Mouse (Mus musculus): ENCODE measurements around the gene Acss3. TPM values are rescaled to one million over a fixed set of nuclear protein-coding genes. Genes with fewer than 3 reads are reported as not detected.
A peak's percentile ranks its signal among the peaks of the same experiment; 100 is the strongest.

The Acss3 gene
- total and polyA plus RNA-seq, 2 experiments = 10.0 to 87.9 TPM

DNA sequence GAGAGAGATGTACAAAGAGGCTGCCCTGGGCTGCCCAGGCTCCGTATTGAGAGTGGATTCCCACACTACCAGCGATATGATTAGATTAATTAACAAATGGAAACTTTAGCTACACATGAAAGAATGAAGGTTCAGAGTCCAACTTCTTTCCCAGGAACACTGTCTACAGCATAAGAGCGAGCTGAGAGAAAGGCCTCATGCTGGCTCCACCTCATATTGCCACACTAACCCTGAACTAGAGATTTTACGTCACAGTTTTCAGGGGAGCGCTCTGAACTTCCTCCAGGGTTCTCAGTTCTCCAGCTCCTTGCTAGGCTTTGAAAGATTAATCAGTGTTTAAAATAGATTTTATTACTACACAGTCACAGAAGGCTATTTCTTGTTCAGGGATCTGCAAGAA is 182.1 kb downstream of the Acss3 start:
- no peak for TF ChIP-seq CTCF (IDR thresholded peaks at IDR 0.05; ENCODE audit: low read depth, low read length)
- no peak for TF ChIP-seq POLR2A (IDR thresholded peaks at IDR 0.05; ENCODE audit: extremely low read depth, insufficient read depth, low read length)
- 38% methylated on average over 5 of the region's 5 CpGs for WGBS
- peak; percentile 87 for DNase-seq (ENCODE audit: extremely low read depth, low read depth, low spot score)
- Histone ChIP-seq H3K36me3 (ENCODE audit: control insufficient read depth, insufficient read depth, low read length) (no peaks in the 10 kb centered on the region), H3K4me3 (ENCODE audit: insufficient read depth, low read depth, low read length) (no peak overlapping the region), H3K79me2 (ENCODE audit: control insufficient read depth, insufficient read depth, low read length) (no peaks in the 10 kb centered on the region), H3K9ac (ENCODE audit: low read depth, low read length) (no peak overlapping the region), H3K27ac (replicated peaks; ENCODE audit: insufficient read depth, low read depth, low read length) (no peak overlapping the region), H3K4me1 (ENCODE audit: control insufficient read depth, insufficient read depth, low read length) (peaks cover 5% of the 10 kb centered on the region), H3K27me3 (ENCODE audit: control insufficient read depth, insufficient read depth, low read length) (no peaks in the 10 kb centered on the region)

- WGBS = 55% methylated on average over 1 of the region's 1 CpGs
- H3K9ac ChIP-seq (ENCODE audit: low read depth, low read length) = no peak overlapping the region
- H3K27ac ChIP-seq (replicated peaks; ENCODE audit: insufficient read depth, low read depth, low read length) = no peak overlapping the region
- TF ChIP-seq POLR2A (IDR thresholded peaks at IDR 0.05; ENCODE audit: extremely low read depth, insufficient read depth, low read length) = no peak
- no peak for TF ChIP-seq CTCF (IDR thresholded peaks at IDR 0.05; ENCODE audit: low read depth, low read length)
- H3K36me3 ChIP-seq (ENCODE audit: control insufficient read depth, insufficient read depth, low read length) = no peaks in the 10 kb centered on the region
- no peak overlapping the region for H3K4me3 ChIP-seq (ENCODE audit: insufficient read depth, low read depth, low read length)
- peaks cover 5% of the 10 kb centered on the region for H3K4me1 ChIP-seq (ENCODE audit: control insufficient read depth, insufficient read depth, low read length)
- peak; percentile 71 for DNase-seq (ENCODE audit: extremely low read depth, low read depth, low spot score)
- H3K27me3 ChIP-seq (ENCODE audit: control insufficient read depth, insufficient read depth, low read length) = no peaks in the 10 kb centered on the region
- no peaks in the 10 kb centered on the region for H3K79me2 ChIP-seq (ENCODE audit: control insufficient read depth, insufficient read depth, low read length)
Measured at GRCm38 (mm10) chr10:106939441-106939840, 184.0 kb downstream of the Acss3 start.

DNA sequence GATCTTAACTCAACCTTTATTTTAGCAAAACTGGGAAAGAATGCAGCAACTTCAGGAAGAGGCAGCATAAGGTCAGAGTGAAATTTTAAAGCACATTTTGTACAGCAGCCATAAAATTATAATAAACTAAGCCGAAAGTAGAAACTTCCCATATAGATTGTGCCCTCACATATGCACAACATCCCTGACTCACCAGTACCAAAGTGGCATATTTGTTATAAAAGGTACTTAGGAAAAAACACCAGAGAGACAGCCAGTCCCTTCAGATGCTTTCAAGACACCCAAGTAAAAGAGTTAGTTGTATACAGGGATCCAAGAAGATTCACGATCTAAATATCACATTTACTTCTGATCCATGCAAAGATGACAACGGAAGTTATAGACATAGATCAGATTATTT is 184.6 kb downstream of the Acss3 start:
- 88% methylated on average over 3 of the region's 3 CpGs for WGBS
- DNase-seq (ENCODE audit: extremely low read depth, low read depth, low spot score) = no peak
- Histone ChIP-seq H3K4me3 (ENCODE audit: insufficient read depth, low read depth, low read length) (no peak overlapping the region), H3K27me3 (ENCODE audit: control insufficient read depth, insufficient read depth, low read length) (no peaks in the 10 kb centered on the region), H3K36me3 (ENCODE audit: control insufficient read depth, insufficient read depth, low read length) (no peaks in the 10 kb centered on the region), H3K27ac (replicated peaks; ENCODE audit: insufficient read depth, low read depth, low read length) (no peak overlapping the region), H3K4me1 (ENCODE audit: control insufficient read depth, insufficient read depth, low read length) (peaks cover 5% of the 10 kb centered on the region), H3K9ac (ENCODE audit: low read depth, low read length) (no peak overlapping the region), H3K79me2 (ENCODE audit: control insufficient read depth, insufficient read depth, low read length) (no peaks in the 10 kb centered on the region)
- TF ChIP-seq CTCF (IDR thresholded peaks at IDR 0.05; ENCODE audit: low read depth, low read length) = no peak

DNA sequence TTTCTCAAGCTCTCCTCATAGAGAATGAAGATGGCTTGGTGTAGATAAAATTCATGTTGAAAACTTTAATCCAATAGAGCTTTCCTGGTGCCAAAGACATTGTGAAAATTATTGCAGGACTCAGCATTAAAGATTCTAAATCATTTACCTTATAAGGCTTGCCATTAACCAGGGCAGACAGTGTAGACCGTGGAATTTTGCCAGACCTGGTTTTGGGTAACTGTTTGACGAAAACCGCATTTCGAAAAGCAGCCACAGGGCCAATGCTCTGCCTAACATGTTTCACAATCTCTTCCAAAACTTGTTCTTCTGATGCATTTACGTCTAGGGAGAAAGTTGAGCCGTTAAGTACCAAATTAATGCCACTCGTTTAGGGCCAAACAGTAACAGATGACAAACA is 186.5 kb downstream of the Acss3 start:
- Histone ChIP-seq H3K9ac (ENCODE audit: low read depth, low read length) (no peak overlapping the region), H3K36me3 (ENCODE audit: control insufficient read depth, insufficient read depth, low read length) (no peaks in the 10 kb centered on the region), H3K4me1 (ENCODE audit: control insufficient read depth, insufficient read depth, low read length) (peaks cover 6% of the 10 kb centered on the region), H3K4me3 (ENCODE audit: insufficient read depth, low read depth, low read length) (no peak overlapping the region), H3K79me2 (ENCODE audit: control insufficient read depth, insufficient read depth, low read length) (no peaks in the 10 kb centered on the region), H3K27ac (replicated peaks; ENCODE audit: insufficient read depth, low read depth, low read length) (no peak overlapping the region), H3K27me3 (ENCODE audit: control insufficient read depth, insufficient read depth, low read length) (no peaks in the 10 kb centered on the region)
- TF ChIP-seq POLR2A (IDR thresholded peaks at IDR 0.05; ENCODE audit: extremely low read depth, insufficient read depth, low read length) = no peak
- TF ChIP-seq CTCF (IDR thresholded peaks at IDR 0.05; ENCODE audit: low read depth, low read length) = no peak
- DNase-seq (ENCODE audit: extremely low read depth, low read depth, low spot score) = peak; percentile 95
- 17% methylated on average over 7 of the region's 7 CpGs for WGBS

- peaks cover 6% of the 10 kb centered on the region for H3K4me1 ChIP-seq (ENCODE audit: control insufficient read depth, insufficient read depth, low read length)
- H3K36me3 ChIP-seq (ENCODE audit: control insufficient read depth, insufficient read depth, low read length) = no peaks in the 10 kb centered on the region
- no peak overlapping the region for H3K9ac ChIP-seq (ENCODE audit: low read depth, low read length)
- no peak overlapping the region for H3K27ac ChIP-seq (replicated peaks; ENCODE audit: insufficient read depth, low read depth, low read length)
- no peaks in the 10 kb centered on the region for H3K79me2 ChIP-seq (ENCODE audit: control insufficient read depth, insufficient read depth, low read length)
- 35% methylated on average over 13 of the region's 13 CpGs for WGBS
- no peaks in the 10 kb centered on the region for H3K27me3 ChIP-seq (ENCODE audit: control insufficient read depth, insufficient read depth, low read length)
- H3K4me3 ChIP-seq (ENCODE audit: insufficient read depth, low read depth, low read length) = no peak overlapping the region
- TF ChIP-seq CTCF (IDR thresholded peaks at IDR 0.05; ENCODE audit: low read depth, low read length) = no peak
- TF ChIP-seq POLR2A (IDR thresholded peaks at IDR 0.05; ENCODE audit: extremely low read depth, insufficient read depth, low read length) = no peak
- DNase-seq (ENCODE audit: extremely low read depth, low read depth, low spot score) = peak; percentile 62
Measured at GRCm38 (mm10) chr10:106932571-106933073, 190.8 kb downstream of the Acss3 start.

GRCm38 (mm10) chr10:106928576-106929332 is 194.7 kb downstream of the Acss3 start:
- WGBS = 85% methylated on average over 9 of the region's 9 CpGs
- H3K9ac ChIP-seq (ENCODE audit: low read depth, low read length) = no peak overlapping the region
- TF ChIP-seq CTCF (IDR thresholded peaks at IDR 0.05; ENCODE audit: low read depth, low read length) = no peak
- TF ChIP-seq POLR2A (IDR thresholded peaks at IDR 0.05; ENCODE audit: extremely low read depth, insufficient read depth, low read length) = no peak

More at GRCm38 (mm10) chr10:106928576-106929332, 194.7 kb downstream of the Acss3 start:
- no peak overlapping the region for H3K27ac ChIP-seq (replicated peaks; ENCODE audit: insufficient read depth, low read depth, low read length)
- no peak for DNase-seq (ENCODE audit: extremely low read depth, low read depth, low spot score)
- no peak overlapping the region for H3K4me3 ChIP-seq (ENCODE audit: insufficient read depth, low read depth, low read length)
- H3K79me2 ChIP-seq (ENCODE audit: control insufficient read depth, insufficient read depth, low read length) = no peaks in the 10 kb centered on the region
- peaks cover 1% of the 10 kb centered on the region; the same call in 1 of the 2 replicates for H3K4me1 ChIP-seq (ENCODE audit: control insufficient read depth, insufficient read depth, low read length)
- no peaks in the 10 kb centered on the region for H3K27me3 ChIP-seq (ENCODE audit: control insufficient read depth, insufficient read depth, low read length)
- no peaks in the 10 kb centered on the region for H3K36me3 ChIP-seq (ENCODE audit: control insufficient read depth, insufficient read depth, low read length)

Measured in liver, adult 2 months (tissue).